Mouse (Mus musculus) stomach, embryonic 16.5 days (tissue): ENCODE measurements around the gene Golga4. TPM values are rescaled to one million over a fixed set of nuclear protein-coding genes. Genes with fewer than 3 reads are reported as not detected.
A peak's percentile ranks its signal among the peaks of the same experiment; 100 is the strongest.

ENCODE experiments used
- ATAC-seq: fragments of 200-750 bp; cut with Nextera tagmentation; 2 replicates; pipeline ENCODE4 v1.8.0; 2017; ENCODE audit warnings: moderate number of reproducible peaks, moderate TSS enrichment; ENCODE audit not compliant: insufficient read depth, low FRiP score
- H3K27ac ChIP-seq: fragments of 300-500 bp; sonication (generic); 2 replicates; pipeline ENCODE4 v1.5.1; 2014; ENCODE audit warnings: low read length
- H3K27me3 ChIP-seq: fragments of 300-500 bp; sonication (generic); 2 replicates; pipeline ENCODE4 v1.6.1; 2014; ENCODE audit warnings: low read length, control low read depth, mixed read lengths; ENCODE audit not compliant: control insufficient read depth, insufficient read depth
- H3K36me3 ChIP-seq: fragments of 300-500 bp; sonication (generic); 2 replicates; pipeline ENCODE4 v1.6.1; 2014; ENCODE audit warnings: low read length; ENCODE audit not compliant: control insufficient read depth, insufficient read depth
- H3K4me1 ChIP-seq: fragments of 300-500 bp; sonication (generic); 2 replicates; pipeline ENCODE4 v1.6.1; 2014; ENCODE audit warnings: low read length, control low read depth, mixed read lengths; ENCODE audit not compliant: control insufficient read depth, insufficient read depth
- H3K4me2 ChIP-seq: fragments of 300-500 bp; sonication (generic); 2 replicates; pipeline ENCODE4 v1.6.1; 2014; ENCODE audit warnings: low read depth, low read length, mixed read lengths
- H3K4me3 ChIP-seq: fragments of 300-500 bp; sonication (generic); replicated peaks from 2 replicates; pipeline ENCODE4 v1.5.1; 2014; ENCODE audit warnings: mild to moderate bottlenecking, low read length
- H3K9ac ChIP-seq: fragments of 300-500 bp; sonication (generic); 2 replicates; pipeline ENCODE4 v1.6.1; 2014; ENCODE audit warnings: low read length
- H3K9me3 ChIP-seq: fragments of 300-500 bp; sonication (generic); replicated peaks from 2 replicates; pipeline ENCODE4 v1.6.1; 2016; ENCODE audit warnings: low read length, control low read depth; ENCODE audit not compliant: control insufficient read depth
- WGBS: fragments of 180-500 bp; shearing (Covaris S2); extraction: QIAGEN DNeasy Blood & Tissue Kit; methylation state at CpG from one replicate; pipeline ENCODE4 v1.1.7; 2014; 5-methylcytosine and 5-hydroxymethylcytosine counted together
- polyA plus RNA-seq: library from polyadenylated mRNA; unstranded; fragments of >200 nt; fragmentation: Nextera tagmentation; extraction: Ambion mirVana; gene quantifications from 2 replicates; pipeline ENCODE4 v1.2.1, GENCODE M21; 2015

Gene Golga4
- polyA plus RNA-seq, 1 experiment from 2014 or later: 50.6 TPM

GRCm38 (mm10) chr9:118477281-118477931 is 28.7 kb upstream of the Golga4 start:
- peak overlapping the region; percentile 65 for H3K4me2 ChIP-seq
- no peaks in the 10 kb centered on the region for H3K36me3 ChIP-seq
- H3K4me1 ChIP-seq: peaks cover 18% of the 10 kb centered on the region; the same call in 1 of the 2 replicates
- H3K27me3 ChIP-seq: peaks cover 75% of the 10 kb centered on the region
- no peak for ATAC-seq
- H3K4me3 ChIP-seq: peak overlapping the region; percentile 22
- H3K9ac ChIP-seq: no peak overlapping the region
- no peak overlapping the region for H3K27ac ChIP-seq
- WGBS: under 1% methylated on average over 31 of the region's 31 CpGs
- no peaks in the 10 kb centered on the region for H3K9me3 ChIP-seq

- Histone ChIP-seq H3K9me3 (no peaks in the 10 kb centered on the region), H3K4me3 (peak within 1 kb of the TSS; percentile 46), H3K4me2 (peak within 1 kb of the TSS; percentile 65), H3K4me1 (peaks cover 18% of the 10 kb centered on the region; the same call in 1 of the 2 replicates), H3K36me3 (no peaks in the 10 kb centered on the region), H3K27ac (no peak within 1 kb of the TSS), H3K9ac (0 out of 2 replicates have a peak within 1 kb of the TSS, but pooled peaks have one; percentile 18), H3K27me3 (peaks cover 78% of the 10 kb centered on the region)
- 1% methylated on average over 9 of the region's 9 CpGs for WGBS
- no peak for ATAC-seq
Measured at GRCm38 (mm10) chr9:118477961-118478360, 28.1 kb upstream of the Golga4 start, which contains the start of gene Eomes. Gene Eomes (plus strand): TSS chr9:118478212.

DNA sequence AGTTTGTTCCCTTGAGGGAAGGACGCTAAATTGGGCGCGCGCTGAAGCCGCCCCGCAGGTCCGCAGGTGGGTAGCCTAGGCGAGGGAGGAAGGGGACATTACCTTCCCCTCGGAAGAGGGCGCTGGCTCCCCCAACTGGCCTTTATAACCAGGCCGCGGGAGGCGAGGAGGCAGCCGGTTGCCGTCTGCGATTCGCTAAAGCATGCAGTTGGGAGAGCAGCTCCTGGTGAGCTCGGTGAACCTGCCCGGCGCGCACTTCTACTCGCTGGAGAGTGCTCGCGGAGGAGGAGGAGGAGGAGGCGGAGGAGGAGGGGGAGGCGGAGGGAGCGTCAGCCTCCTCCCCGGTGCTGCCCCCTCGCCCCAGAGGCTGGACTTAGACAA is 27.6 kb upstream of the Golga4 start:
- no peak overlapping the region for H3K27ac ChIP-seq
- peak overlapping the region; percentile 46 for H3K4me3 ChIP-seq
- under 1% methylated on average over 28 of the region's 29 CpGs for WGBS
- no peaks in the 10 kb centered on the region for H3K9me3 ChIP-seq
- H3K4me2 ChIP-seq: peak overlapping the region; percentile 65
- H3K36me3 ChIP-seq: no peaks in the 10 kb centered on the region
- 0 out of 2 replicates have a peak overlapping the region, but pooled peaks have one; percentile 18 for H3K9ac ChIP-seq
- no peak for ATAC-seq
- H3K27me3 ChIP-seq: peaks cover 78% of the 10 kb centered on the region
- H3K4me1 ChIP-seq: peaks cover 18% of the 10 kb centered on the region; the same call in 1 of the 2 replicates

- Histone ChIP-seq H3K36me3 (no peaks in the 10 kb centered on the region), H3K27me3 (peaks cover 83% of the 10 kb centered on the region), H3K27ac (no peak overlapping the region), H3K9ac (0 out of 2 replicates have a peak overlapping the region, but pooled peaks have one; percentile 18), H3K9me3 (no peaks in the 10 kb centered on the region), H3K4me2 (peak overlapping the region; percentile 65), H3K4me1 (peaks cover 18% of the 10 kb centered on the region; the same call in 1 of the 2 replicates), H3K4me3 (peak overlapping the region; percentile 46)
- whole genome bisulfite sequencing: under 1% methylated on average over 80 of the region's 87 CpGs
- ATAC-seq: peak; percentile 58; the same call in 1 of the 2 replicates
Measured at GRCm38 (mm10) chr9:118478839-118479507, 27.1 kb upstream of the Golga4 start.

- WGBS: 8% methylated on average over 23 of the region's 23 CpGs
- Histone ChIP-seq H3K9ac (no peak overlapping the region), H3K36me3 (no peaks in the 10 kb centered on the region), H3K4me3 (no peak overlapping the region), H3K4me2 (peak overlapping the region; percentile 65; the same call in 1 of the 2 replicates), H3K27me3 (peaks cover 86% of the 10 kb centered on the region), H3K4me1 (peaks cover 18% of the 10 kb centered on the region; the same call in 1 of the 2 replicates), H3K27ac (no peak overlapping the region), H3K9me3 (no peaks in the 10 kb centered on the region)
- ATAC-seq: no peak
Measured at GRCm38 (mm10) chr9:118479508-118480291, 26.4 kb upstream of the Golga4 start.

GRCm38 (mm10) chr9:118480292-118480690 is 25.8 kb upstream of the Golga4 start:
- H3K27me3 ChIP-seq: peaks cover 86% of the 10 kb centered on the region
- H3K4me1 ChIP-seq: peaks cover 18% of the 10 kb centered on the region; the same call in 1 of the 2 replicates
- H3K4me3 ChIP-seq: no peak overlapping the region
- H3K27ac ChIP-seq: no peak overlapping the region
- no peak overlapping the region for H3K9ac ChIP-seq
- H3K9me3 ChIP-seq: no peaks in the 10 kb centered on the region
- WGBS: 5% methylated on average over 14 of the region's 14 CpGs
- no peaks in the 10 kb centered on the region for H3K36me3 ChIP-seq
- ATAC-seq: no peak
- H3K4me2 ChIP-seq: no peak overlapping the region

- Histone ChIP-seq H3K27me3 (peaks cover 84% of the 10 kb centered on the region), H3K27ac (no peak overlapping the region), H3K9me3 (no peaks in the 10 kb centered on the region), H3K36me3 (no peaks in the 10 kb centered on the region), H3K4me1 (peaks cover 18% of the 10 kb centered on the region; the same call in 1 of the 2 replicates), H3K4me3 (no peak overlapping the region), H3K9ac (no peak overlapping the region), H3K4me2 (no peak overlapping the region)
- WGBS: 79% methylated on average over 10 of the region's 10 CpGs
- no peak for ATAC-seq
Measured at GRCm38 (mm10) chr9:118482210-118482609, 23.9 kb upstream of the Golga4 start.

- H3K27me3 ChIP-seq: peaks cover 59% of the 10 kb centered on the region
Measured at GRCm38 (mm10) chr9:118486361-118487095, 19.5 kb upstream of the Golga4 start.

More at GRCm38 (mm10) chr9:118486361-118487095, 19.5 kb upstream of the Golga4 start:
- no peak overlapping the region for H3K9ac ChIP-seq
- H3K4me2 ChIP-seq: peak overlapping the region; percentile 14; the same call in 1 of the 2 replicates
- peaks cover 10% of the 10 kb centered on the region for H3K4me1 ChIP-seq
- no peaks in the 10 kb centered on the region for H3K9me3 ChIP-seq
- H3K27ac ChIP-seq: no peak overlapping the region
- 2% methylated on average over 32 of the region's 32 CpGs for WGBS
- H3K4me3 ChIP-seq: 0 out of 2 replicates have a peak overlapping the region, but pooled peaks have one; percentile 9
- no peak for ATAC-seq
- no peaks in the 10 kb centered on the region for H3K36me3 ChIP-seq
